Mouse (Mus musculus) MEL (cell line): Measurements from ENCODE around the gene Rin1. TPM values are rescaled to one million over a fixed set of nuclear protein-coding genes. Genes with fewer than 3 reads are reported as not detected.

Experiments
- DNase-seq: peaks from one replicate; pipeline ENCODE4 v3.0.0; 2011; ENCODE audit warnings: low read depth, low spot score
- H3K27ac ChIP-seq: 2 replicates; pipeline ENCODE4 v1.5.1; 2012; ENCODE audit warnings: low read depth, mild to moderate bottlenecking, control low read depth, low read length, moderate library complexity; ENCODE audit not compliant: control insufficient read depth
- H3K27me3 ChIP-seq, 2 experiments: fragments of 150-350 bp in 1 of 2; sonication (generic) in 1 of 2; 2 replicates each; pipeline ENCODE4 v1.6.1; 2012; ENCODE audit warnings: low read length in 2 of 2, mild to moderate bottlenecking in 2 of 2, improper control_type of control experiment in 1 of 2, moderate library complexity in 1 of 2; ENCODE audit not compliant: insufficient read depth in 2 of 2, control insufficient read depth in 1 of 2
- H3K36me3 ChIP-seq, 2 experiments: 2 replicates each; pipeline ENCODE4 v1.6.1; 2012 to 2014; ENCODE audit warnings: low read length in 2 of 2, improper control_type of control experiment in 1 of 2, inconsistent platforms in 1 of 2, mild to moderate bottlenecking in 1 of 2; ENCODE audit not compliant: insufficient read depth in 2 of 2, control insufficient read depth in 1 of 2
- H3K4me1 ChIP-seq, 2 experiments: fragments of 150-350 bp in 1 of 2; sonication (generic) in 1 of 2; 2 replicates each; pipeline ENCODE4 v1.6.1; 2012; ENCODE audit warnings: low read length in 2 of 2, improper control_type of control experiment in 1 of 2, mild to moderate bottlenecking in 1 of 2; ENCODE audit not compliant: insufficient read depth in 2 of 2, control insufficient read depth in 1 of 2
- H3K4me3 ChIP-seq, 2 experiments: fragments of 150-350 bp in 1 of 2; sonication (generic) in 1 of 2; 2 replicates each; pipeline ENCODE4 v1.5.1; 2012; ENCODE audit warnings: low read depth in 2 of 2, low read length in 2 of 2, mild to moderate bottlenecking in 2 of 2, moderate library complexity in 2 of 2, control low read depth in 1 of 2, improper control_type of control experiment in 1 of 2; ENCODE audit not compliant: control insufficient read depth in 1 of 2, insufficient read depth in 1 of 2
- H3K79me2 ChIP-seq: 2 replicates; pipeline ENCODE4 v1.6.1; 2012; ENCODE audit warnings: mild to moderate bottlenecking, low read length, moderate library complexity; ENCODE audit not compliant: control insufficient read depth, poor library complexity, insufficient read depth
- H3K9ac ChIP-seq: 2 replicates; pipeline ENCODE4 v1.6.1; 2012; ENCODE audit warnings: low read depth, mild to moderate bottlenecking, control low read depth, low read length, moderate library complexity; ENCODE audit not compliant: control insufficient read depth, poor library complexity, severe bottlenecking
- H3K9me3 ChIP-seq: fragments of 150-350 bp; sonication (generic); replicated peaks from 2 replicates; pipeline ENCODE4 v1.6.1; 2012; ENCODE audit warnings: mild to moderate bottlenecking, low read length, improper control_type of control experiment, moderate library complexity; ENCODE audit not compliant: insufficient read depth
- EP300 ChIP-seq, 2 experiments: IDR thresholded peaks; 2 replicates each; pipeline ENCODE4 v1.6.1; 2011; ENCODE audit warnings: improper control_type of control experiment in 2 of 2, low read length in 2 of 2, low read depth in 1 of 2, mild to moderate bottlenecking in 1 of 2
- ETS1 ChIP-seq: IDR thresholded peaks from 2 replicates; pipeline ENCODE4 v1.6.1; 2012; ENCODE audit warnings: low read depth, mild to moderate bottlenecking, inconsistent platforms, low read length, improper control_type of control experiment, moderate library complexity
- GABPA ChIP-seq: IDR thresholded peaks from 2 replicates; pipeline ENCODE4 v1.6.1; 2012; ENCODE audit warnings: low read depth, mild to moderate bottlenecking, inconsistent platforms, low read length, improper control_type of control experiment, moderate library complexity
- GATA1 ChIP-seq: IDR thresholded peaks from 2 replicates; pipeline ENCODE4 v1.6.1; 2011; ENCODE audit warnings: low read depth, low read length, improper control_type of control experiment
- HCFC1 ChIP-seq: IDR thresholded peaks from 2 replicates; pipeline ENCODE4 v1.6.1; 2012; ENCODE audit warnings: low read depth, mild to moderate bottlenecking, inconsistent platforms, low read length, improper control_type of control experiment, moderate library complexity
- KAT2A ChIP-seq: conservative IDR thresholded peaks from 2 replicates; pipeline ENCODE4 v1.6.1; 2012; ENCODE audit warnings: low read depth, low read length, improper control_type of control experiment, inconsistent platforms
- MAFK ChIP-seq: IDR thresholded peaks from 2 replicates; pipeline ENCODE4 v1.6.1; 2011; ENCODE audit warnings: low read depth, mild to moderate bottlenecking, low read length, improper control_type of control experiment, borderline replicate concordance
- MAX ChIP-seq: IDR thresholded peaks from 2 replicates; pipeline ENCODE4 v1.6.1; 2011; ENCODE audit warnings: low read length, improper control_type of control experiment
- MAZ ChIP-seq: IDR thresholded peaks from 2 replicates; pipeline ENCODE4 v1.6.1; 2012; ENCODE audit warnings: low read depth, mild to moderate bottlenecking, inconsistent platforms, low read length, improper control_type of control experiment
- MEF2A ChIP-seq: IDR thresholded peaks from 2 replicates; pipeline ENCODE4 v1.6.1; 2014; ENCODE audit warnings: low read depth, mild to moderate bottlenecking, inconsistent platforms, low read length, improper control_type of control experiment; ENCODE audit not compliant: poor library complexity, insufficient replicate concordance, severe bottlenecking; ENCODE audit errors: extremely low read depth
- MYB ChIP-seq: IDR thresholded peaks from 2 replicates; pipeline ENCODE4 v1.6.1; 2011; ENCODE audit warnings: mild to moderate bottlenecking, low read depth, low read length, improper control_type of control experiment
- NELFE ChIP-seq: IDR thresholded peaks from 2 replicates; pipeline ENCODE4 v1.6.1; 2011; ENCODE audit warnings: low read depth, low read length, improper control_type of control experiment
- NRF1 ChIP-seq: IDR thresholded peaks from 2 replicates; pipeline ENCODE4 v1.6.1; 2014; ENCODE audit warnings: low read depth, mild to moderate bottlenecking, inconsistent platforms, low read length, improper control_type of control experiment, moderate library complexity; ENCODE audit not compliant: poor library complexity, insufficient read depth, severe bottlenecking
- POLR2AphosphoS5 ChIP-seq: IDR thresholded peaks from 2 replicates; pipeline ENCODE4 v1.6.1; 2012; ENCODE audit warnings: low read depth, borderline replicate concordance, mild to moderate bottlenecking, inconsistent platforms, low read length, moderate library complexity, mixed read lengths
- RCOR1 ChIP-seq: IDR thresholded peaks from 2 replicates; pipeline ENCODE4 v1.6.1; 2012; ENCODE audit warnings: low read depth, mild to moderate bottlenecking, inconsistent platforms, low read length, improper control_type of control experiment
- SIN3A ChIP-seq: IDR thresholded peaks from 2 replicates; pipeline ENCODE4 v1.6.1; 2012; ENCODE audit warnings: low read length, improper control_type of control experiment, inconsistent platforms
- TCF12 ChIP-seq: IDR thresholded peaks from 2 replicates; pipeline ENCODE4 v1.6.1; 2014; ENCODE audit warnings: low read depth, mild to moderate bottlenecking, inconsistent platforms, low read length, improper control_type of control experiment, moderate library complexity
- USF1 ChIP-seq: IDR thresholded peaks from 2 replicates; pipeline ENCODE4 v1.6.1; 2014; ENCODE audit warnings: low read depth, mild to moderate bottlenecking, inconsistent platforms, low read length, improper control_type of control experiment, moderate library complexity
- USF2 ChIP-seq, 2 experiments: IDR thresholded peaks; 2 replicates each; pipeline ENCODE4 v1.6.1; 2011 to 2012; ENCODE audit warnings: improper control_type of control experiment in 2 of 2, low read length in 2 of 2, borderline replicate concordance in 1 of 2, inconsistent platforms in 1 of 2, low read depth in 1 of 2, mild to moderate bottlenecking in 1 of 2; ENCODE audit not compliant: insufficient read depth in 1 of 2
- ZC3H11A ChIP-seq: IDR thresholded peaks from 2 replicates; pipeline ENCODE4 v1.6.1; 2012; ENCODE audit warnings: low read depth, mild to moderate bottlenecking, inconsistent platforms, low read length, improper control_type of control experiment
- ZKSCAN1 ChIP-seq: IDR thresholded peaks from 2 replicates; pipeline ENCODE4 v1.6.1; 2012; ENCODE audit warnings: low read depth, mild to moderate bottlenecking, inconsistent platforms, low read length, improper control_type of control experiment, moderate library complexity
- ZNF384 ChIP-seq: IDR thresholded peaks from 2 replicates; pipeline ENCODE4 v1.6.1; 2012; ENCODE audit warnings: low read depth, mild to moderate bottlenecking, inconsistent platforms, low read length, improper control_type of control experiment
- polyA plus RNA-seq, 2 experiments: library from polyadenylated mRNA; stranded (reverse) in 1 of 2; unstranded in 1 of 2; fragments of >175 nt in 1 of 2; fragments of >200 nt in 1 of 2; gene quantifications; 2 replicates each; pipeline versions ENCODE4 v1.2.1 to v1.2.4; 2012; ENCODE audit warnings: low replicate concordance in 2 of 2, low read depth in 1 of 2; ENCODE audit not compliant: insufficient read length in 2 of 2, insufficient read depth in 1 of 2, missing spikeins in 1 of 2
- total RNA-seq: library from RNA; depleted of rRNA; stranded (reverse); fragments of 300-350 nt; gene quantifications from 2 replicates; pipeline ENCODE4 v1.2.3, GENCODE M21; 2012

The Rin1 gene
- total and polyA plus RNA-seq, 3 experiments, result 0.42 to 1.3 TPM; not detected in 1

DNA sequence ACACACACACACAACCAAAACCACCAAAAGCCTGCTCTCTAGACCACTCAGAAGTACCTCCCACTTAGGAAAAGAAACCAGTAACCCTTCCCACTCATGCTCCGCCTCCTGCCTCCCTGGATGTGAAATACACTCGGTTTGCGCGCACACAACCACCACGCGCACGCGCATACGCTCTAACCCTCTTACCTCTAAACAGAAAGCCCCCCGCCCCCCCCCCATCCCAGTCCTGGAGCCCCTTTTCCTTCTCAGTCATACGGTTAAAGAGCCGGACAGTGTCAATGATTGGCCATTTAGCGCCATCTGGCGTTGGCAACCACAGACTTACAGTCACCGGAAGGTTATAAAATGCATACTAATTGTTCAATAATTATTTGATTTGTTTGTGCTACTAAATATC is 22.7 kb downstream of the Rin1 start (continued):
- TF ChIP-seq USF2 (IDR thresholded peaks at IDR 0.05; ENCODE audit: borderline replicate concordance in 1 of 2, insufficient read depth in 1 of 2, low read depth in 1 of 2, low read length in 2 of 2) (no peak), SIN3A (no peak), ZNF384 (no peak), GABPA (no peak), TCF12 (0 out of 2 replicates have a peak, but pooled peaks have one; percentile 12), ZKSCAN1 (no peak), EP300 (IDR thresholded peaks at IDR 0.05; ENCODE audit: low read depth in 1 of 2, low read length in 2 of 2) (no peak), MAX (no peak), RCOR1 (no peak), MAFK (no peak), POLR2AphosphoS5 (no peak), NELFE (no peak), USF1 (no peak), NRF1 (peak; percentile 68), KAT2A (no peak), GATA1 (no peak), MAZ (peak; percentile 45; the same call in 1 of the 2 replicates), ZC3H11A (peak; percentile 62; the same call in 1 of the 2 replicates)
- TF ChIP-seq, all 39 proteins: peak for 7

DNA sequence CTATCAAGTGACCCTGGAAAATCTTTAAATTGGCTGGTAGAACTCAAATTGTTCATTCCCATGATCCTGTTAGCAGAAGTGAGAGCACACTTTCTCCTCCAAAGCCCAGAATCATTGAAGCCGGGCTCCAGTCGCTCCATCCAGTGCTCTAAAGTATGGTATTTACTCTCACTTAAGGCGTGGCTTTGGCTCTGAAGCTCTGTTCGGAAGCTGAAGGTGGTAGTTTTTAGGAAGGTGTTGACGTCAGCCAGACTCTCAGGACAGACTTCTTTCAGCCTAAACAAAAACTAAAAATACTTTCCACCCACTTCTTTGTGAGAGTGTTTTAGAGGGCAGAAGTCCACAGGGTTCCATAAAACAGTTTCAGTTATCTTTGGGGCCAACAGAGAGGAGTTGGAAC is 23.2 kb downstream of the Rin1 start:
- H3K27me3 ChIP-seq, result no peaks in the 10 kb centered on the region
- no peak overlapping the region for H3K27ac ChIP-seq
- H3K4me1 ChIP-seq, result peaks cover 5 to 21% of the 10 kb centered on the region in 2 experiments
- H3K4me3 ChIP-seq, result peak overlapping the region; percentile 8 to 56; a peak in 3 of 4 replicates
- peaks cover 2% of the 10 kb centered on the region; the same call in 1 of the 2 replicates for H3K79me2 ChIP-seq
- DNase-seq, result no peak
- no peaks in the 10 kb centered on the region for H3K9me3 ChIP-seq
- no peaks in the 10 kb centered on the region for H3K36me3 ChIP-seq
- TF ChIP-seq ETS1, result no peak
- no peak for TF ChIP-seq TCF12
- TF ChIP-seq GATA1, result no peak
- no peak for TF ChIP-seq ZC3H11A
- TF ChIP-seq MEF2A, result no peak
- no peak for TF ChIP-seq MYB
- no peak for TF ChIP-seq POLR2AphosphoS5
- TF ChIP-seq HCFC1, result no peak
- no peak for TF ChIP-seq MAFK
- TF ChIP-seq KAT2A, result no peak
- no peak for TF ChIP-seq SIN3A
- no peak overlapping the region; the same call in 1 of the 2 replicates for H3K9ac ChIP-seq
